Mouse (Mus musculus) T-cell, adult 2 months (primary cell): ENCODE measurements around the gene Cwc25.
"Not testable (repeated sequence)": the region's sequence is repeated elsewhere in the genome, so short reads cannot be mapped to it uniquely, and the experiment has no call there.

Experiments used
- DNase-seq: peaks from one replicate; pipeline ENCODE4 v3.0.0; 2022; ENCODE audit warnings: low spot score

Gene Cwc25

DNA sequence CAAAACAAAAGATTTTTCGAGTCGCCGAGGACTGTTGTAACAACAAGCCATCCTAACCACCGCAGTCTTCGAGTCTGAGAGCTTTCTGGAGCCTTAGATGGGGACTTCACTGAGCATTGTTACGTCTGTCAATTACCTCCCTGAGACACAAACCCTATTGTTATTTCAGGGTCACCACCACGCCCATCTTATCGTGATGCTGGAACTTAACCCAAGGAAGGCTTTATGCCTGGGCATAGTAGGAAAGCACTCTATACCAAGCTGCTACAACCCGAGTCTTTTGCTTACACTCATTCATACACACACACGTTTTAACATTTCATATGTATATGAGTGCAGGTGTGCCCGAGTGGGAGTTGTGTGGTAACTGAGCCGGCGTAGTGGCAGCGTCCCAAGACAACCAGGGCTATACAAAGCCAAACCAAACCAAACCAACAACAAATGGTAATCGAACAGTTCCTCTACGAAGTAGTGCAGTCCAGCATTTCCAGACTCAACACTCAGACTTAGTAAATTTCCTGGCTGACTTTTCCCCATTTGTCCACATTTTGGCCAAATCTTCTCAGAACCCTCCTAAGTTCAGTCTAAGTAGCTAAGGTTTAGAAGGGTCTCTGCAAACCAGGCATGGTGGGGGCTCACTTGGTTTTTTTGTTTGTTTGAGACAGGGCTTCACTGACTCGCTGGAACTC is 9.6 kb upstream of the Cwc25 start, which contains the start of gene 1700001P01Rik:
1700001P01Rik (minus strand) TSS at position 111 of the 689 bp plus-strand sequence.
- DNase-seq: no peak

DNA sequence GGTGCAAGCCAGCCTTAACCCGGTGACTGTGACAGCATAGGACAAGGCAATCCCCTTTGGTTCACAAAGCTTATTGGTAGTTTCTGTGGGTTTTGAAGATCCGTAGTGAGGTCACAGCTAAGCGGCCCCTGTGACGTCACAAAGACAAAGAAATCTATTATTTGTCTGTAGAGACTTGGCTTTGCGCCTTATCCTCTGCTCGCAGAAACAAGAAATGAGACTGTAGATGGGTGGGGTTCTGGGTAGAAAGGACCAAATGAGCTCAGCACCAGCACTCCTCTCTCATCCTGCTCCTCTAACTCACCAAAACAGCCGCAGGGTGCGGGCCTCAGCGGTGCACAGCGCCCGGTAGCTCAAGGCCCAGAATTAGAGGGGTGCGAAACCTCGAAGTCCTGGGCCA is 8.8 kb upstream of the Cwc25 start:
- DNase-seq: no peak

DNA sequence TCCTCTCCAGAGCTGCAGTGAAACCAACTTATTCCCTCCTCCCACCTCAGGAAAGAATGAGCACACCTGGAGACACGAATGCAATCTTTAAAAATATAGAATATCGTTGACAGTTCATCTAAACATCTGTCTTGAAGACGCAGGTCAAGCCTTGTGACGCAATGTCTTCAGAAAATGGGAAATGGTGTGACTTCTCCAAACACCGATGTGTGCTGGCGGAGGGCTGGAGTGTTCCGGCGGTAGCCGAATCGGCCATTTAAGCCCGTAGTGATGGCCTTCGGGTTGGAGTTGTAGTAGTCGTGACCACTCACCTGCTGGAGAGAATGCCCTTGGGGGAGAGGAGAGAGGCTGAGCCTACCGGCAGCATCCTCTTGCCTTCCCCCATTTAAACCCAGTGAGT is 5.1 kb upstream of the Cwc25 start:
- DNase-seq: no peak

DNA sequence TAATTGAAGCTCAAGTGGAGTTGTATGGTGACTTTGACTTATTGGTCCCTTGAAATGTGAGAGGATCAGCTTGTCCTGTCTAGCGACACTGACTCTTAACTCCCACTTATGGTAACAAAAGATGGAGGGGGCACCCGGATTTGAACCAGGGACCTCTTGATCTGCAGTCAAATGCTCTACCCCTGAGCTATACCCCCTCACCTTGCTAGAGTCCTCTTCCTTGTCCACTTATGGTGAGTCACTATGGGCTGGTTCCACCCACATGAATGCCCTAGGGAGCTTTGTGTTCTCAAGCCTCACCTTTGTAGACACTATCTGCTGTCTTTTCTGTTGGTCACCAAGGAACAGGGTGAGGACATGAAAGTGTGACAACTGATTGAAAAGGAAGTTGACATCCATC is 3.3 kb upstream of the Cwc25 start:
- DNase-seq: no peak

DNA sequence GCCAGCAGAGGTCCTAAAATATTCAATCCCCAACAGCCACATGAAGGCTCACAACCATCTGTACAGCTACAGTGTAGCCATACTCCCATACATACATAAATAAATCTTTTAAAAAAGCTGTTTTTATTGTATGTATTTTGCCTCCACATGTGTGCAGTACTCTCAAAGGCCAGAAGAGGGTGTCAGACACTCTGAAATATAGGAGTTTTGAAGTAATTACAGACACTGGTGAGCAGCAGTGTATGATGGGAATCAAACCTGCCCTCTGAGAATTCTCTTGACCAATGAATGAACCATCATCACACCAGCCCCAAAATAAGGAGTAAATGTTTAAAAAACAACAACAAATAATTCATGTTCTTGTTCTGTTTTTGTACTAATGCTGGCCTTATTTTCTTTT is 4.7 kb downstream of the Cwc25 start:
- no peak for DNase-seq

DNA sequence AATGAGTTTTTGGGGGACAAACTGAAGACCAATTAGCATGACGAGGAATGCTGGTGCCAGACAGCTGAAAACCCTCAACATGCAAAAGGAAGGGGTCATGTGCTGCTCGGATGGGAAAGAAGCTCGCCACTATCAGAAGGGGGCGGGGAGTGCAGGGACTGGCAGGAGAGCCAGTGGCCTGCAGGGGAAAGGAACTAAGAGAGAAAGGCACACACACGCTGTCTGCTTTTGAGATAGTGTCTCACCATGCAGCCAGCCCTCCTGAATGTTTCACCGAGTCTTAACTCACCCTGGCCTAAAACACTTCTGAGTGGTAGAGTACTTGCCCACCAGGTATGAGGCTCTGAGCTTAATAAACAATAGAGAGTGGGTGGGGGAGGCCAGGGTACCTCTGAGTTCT is 7.4 kb downstream of the Cwc25 start:
- DNase-seq: no peak

DNA sequence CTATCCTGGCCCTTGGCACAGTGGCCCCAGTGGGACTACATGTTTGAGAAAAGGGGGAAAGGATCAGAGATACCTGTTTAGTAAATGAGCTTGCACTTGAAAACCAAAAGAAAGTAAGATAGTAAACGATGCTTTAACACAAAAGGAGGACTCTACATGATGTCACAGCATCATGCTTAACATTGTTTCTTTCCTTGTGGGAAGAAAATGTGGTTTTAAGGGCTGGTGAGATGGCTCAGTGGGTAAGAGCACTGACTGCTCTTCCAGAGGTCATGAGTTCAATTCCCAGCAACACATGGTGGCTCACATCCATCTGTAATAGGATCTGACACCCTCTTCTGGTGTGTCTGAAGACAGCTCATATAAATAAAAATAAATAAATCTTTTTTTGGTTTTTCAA is 8.2 kb downstream of the Cwc25 start:
- DNase-seq: no peak

DNA sequence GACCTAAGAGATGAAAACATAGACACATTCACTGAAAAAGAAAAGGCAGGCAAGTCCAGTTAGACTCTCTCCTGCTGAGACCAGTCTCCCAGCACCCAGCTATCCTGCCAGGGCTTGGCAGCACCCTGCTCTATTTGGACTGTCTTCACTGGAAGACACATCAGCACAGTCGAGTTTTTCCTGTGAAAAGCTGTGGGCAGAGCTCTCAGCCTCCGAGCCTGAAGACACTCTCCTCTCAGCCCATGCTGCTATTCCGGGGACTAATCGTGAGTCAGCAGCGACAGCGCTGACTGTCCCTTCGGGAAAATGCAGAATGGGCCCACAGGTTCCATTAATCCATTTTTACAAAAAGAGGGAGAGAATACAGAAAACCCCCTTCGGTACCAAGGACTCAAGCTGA is 13.1 kb downstream of the Cwc25 start:
- no peak for DNase-seq

DNA sequence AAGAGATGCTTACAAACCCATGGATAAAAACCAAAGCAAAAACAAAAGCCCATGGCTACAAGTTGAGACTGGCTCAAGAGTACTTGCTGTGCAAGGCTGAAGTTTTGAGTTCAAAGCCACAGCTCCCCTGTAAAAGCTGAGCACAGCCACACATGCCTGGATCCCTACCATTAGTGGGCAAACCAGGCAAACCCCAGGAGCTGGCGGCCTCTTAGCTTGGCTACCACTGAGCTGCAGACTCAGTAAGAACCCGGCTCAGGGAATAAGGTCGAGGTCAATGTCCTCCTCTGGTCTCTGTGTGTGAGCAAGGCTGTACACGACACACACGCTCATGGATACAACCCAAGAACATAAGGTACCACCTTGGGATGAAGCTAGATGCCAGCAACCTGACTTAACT is 17.9 kb downstream of the Cwc25 start:
- DNase-seq: no peak

DNA sequence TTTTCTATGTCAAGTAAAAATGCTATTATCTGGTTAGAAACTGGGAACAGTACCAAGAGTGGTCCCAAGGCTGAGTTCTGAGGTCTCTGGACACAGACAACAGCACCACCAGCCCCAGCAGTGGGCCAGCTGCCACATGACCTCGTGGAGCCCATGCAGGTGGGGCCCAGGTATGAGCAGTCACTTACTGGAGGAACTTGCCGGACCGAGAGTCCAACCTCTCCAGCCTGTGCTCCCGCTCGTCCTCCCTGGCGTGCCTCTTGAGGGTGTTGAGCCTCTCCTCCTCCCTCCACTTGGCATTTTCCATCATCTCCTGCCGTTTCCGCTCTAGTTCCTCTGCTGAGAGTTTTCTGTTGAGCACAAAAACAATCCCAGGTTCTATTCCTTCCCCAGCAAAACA is 18.6 kb downstream of the Cwc25 start:
- no peak for DNase-seq

DNA sequence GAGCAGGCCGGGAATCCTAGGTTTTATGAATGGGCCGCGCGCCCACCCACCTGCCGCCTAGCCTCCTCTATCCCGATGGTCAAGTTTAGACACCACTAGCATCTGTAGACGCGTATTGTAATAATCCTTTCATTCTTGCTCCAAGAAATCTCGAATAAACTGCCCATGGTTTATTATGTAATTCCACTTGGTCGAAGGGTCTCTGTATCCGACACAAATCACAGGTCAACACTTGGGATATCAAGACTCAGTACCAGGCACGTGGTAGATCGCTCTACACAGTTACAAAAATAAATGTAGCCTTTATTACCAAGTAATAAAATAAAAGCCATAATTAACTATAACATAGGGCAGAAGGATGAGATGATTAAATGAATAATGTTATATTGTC is 21.0 kb downstream of the Cwc25 start:
- DNase-seq: no peak

DNA sequence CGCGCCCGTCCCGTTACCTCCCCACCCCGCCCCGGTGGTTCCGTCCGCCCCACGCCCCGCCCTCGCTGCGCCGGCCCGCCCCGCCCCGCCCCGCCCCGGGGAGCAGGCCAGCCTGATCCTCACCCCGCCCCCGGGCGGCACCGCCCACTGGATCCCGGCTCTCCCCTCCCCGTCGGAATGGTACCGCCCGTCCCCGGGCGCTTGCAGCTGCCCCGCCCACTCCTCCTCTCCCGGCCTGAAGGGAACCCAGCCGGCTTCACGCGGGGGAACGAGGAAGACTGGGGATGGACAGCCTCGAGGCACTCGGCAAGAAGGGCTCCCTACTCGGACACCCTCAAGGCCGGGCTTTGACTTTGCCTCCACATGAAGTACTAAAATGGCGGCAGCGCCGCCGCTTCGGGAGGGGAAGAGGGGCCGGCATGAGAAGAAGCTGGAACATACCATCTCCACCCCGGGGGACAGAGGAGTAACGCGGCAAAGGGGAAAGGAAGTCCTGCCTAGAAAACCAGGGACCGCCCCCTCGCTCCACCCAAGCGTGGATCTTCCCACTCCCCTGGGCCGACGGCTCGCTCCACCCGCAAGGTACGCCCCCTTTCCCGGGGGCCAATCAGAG is 21.5 kb downstream of the Cwc25 start:
- DNase-seq: peak; percentile 96

DNA sequence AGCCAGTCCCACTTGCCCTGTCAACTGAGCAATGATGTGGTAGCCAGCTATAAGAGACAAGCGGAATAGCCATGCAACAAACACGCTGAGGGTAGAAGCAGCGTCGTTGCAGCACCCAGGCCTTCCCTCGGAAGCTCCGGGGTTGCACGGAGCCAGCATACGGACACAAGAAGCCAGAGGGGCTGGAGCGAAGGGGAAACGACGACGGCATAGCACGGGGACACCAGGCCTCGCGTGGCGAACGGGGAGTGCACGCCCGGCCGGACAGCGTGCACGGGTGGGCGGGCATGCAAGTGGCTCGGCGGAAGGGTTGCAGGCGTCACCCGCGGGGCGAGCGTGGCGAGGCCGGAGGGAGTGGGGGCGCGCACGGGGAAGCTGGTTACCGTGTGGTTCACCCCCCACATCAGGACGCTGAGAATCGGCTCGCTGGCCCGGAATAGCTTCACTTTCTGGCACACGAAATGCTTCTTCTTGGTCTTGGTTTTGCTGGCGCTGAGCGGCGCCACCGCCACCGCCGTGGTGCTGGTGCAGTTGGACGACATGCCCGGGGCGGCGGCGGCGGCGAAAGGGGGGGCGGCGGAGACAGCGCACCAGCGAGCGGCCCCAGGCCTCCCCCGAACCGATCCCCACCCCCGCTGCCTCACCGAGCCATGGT is 22.2 kb downstream of the Cwc25 start, which contains the start of gene Pip4k2b:
Pip4k2b (minus strand) TSS at position 642 of the 655 bp plus-strand sequence.
- peak; percentile 11 for DNase-seq

DNA sequence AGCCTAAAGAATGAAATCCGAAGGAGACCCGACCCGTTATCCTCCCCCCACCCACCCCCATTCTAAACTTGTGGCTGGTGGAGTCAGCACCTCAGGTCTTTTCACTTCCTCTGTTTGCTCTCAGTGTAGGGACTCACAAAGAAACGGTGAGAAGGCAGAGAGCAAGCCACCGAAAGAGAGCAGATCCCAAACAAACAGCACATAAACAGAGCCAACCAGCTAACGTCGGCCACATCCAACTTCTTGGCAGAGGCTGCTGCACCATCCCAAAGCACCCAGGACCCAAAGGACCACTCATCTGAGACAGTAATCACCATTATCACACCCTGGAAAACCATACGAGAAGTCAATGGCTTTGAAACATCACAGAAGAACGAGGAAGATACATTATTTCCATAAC is 22.9 kb downstream of the Cwc25 start:
- DNase-seq: no peak

DNA sequence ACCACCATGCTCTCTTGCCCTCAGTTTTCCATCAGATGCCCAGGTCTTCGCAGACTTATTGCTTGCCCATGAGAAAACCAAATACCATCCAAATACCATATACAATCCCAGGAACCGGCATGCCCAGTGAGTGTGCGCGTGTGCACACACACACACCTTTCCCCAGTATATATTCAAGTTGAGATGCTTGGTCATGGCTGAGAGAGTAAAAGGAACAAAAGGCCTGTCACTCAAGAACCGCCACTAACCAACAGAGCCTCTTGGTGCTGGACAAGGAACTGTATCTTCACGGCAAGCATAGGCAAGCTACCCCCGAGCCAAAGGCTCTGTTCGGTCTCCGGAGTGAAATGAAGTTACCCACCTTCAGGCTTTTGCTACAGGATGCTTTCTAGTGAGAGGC is 23.8 kb downstream of the Cwc25 start:
- DNase-seq: no peak

DNA sequence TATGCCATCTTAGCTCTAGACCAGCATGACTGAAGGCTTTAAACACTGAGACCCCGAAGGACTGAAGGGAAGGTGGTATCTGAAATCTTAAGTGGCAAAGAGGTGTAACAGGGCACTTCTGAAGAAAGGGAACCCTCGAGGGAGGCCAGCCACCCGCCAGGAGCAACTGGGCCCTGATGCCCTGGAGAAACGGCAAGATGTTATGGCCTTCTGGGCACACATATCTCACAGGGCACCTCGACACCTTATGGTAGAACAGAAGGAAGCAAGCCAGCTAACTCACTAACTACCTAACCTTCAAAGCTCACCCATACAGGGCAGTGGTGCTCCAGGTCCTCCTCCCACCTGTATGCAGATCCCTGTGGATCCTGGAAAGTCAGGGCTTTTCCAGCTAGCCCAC is 24.2 kb downstream of the Cwc25 start:
- no peak for DNase-seq

DNA sequence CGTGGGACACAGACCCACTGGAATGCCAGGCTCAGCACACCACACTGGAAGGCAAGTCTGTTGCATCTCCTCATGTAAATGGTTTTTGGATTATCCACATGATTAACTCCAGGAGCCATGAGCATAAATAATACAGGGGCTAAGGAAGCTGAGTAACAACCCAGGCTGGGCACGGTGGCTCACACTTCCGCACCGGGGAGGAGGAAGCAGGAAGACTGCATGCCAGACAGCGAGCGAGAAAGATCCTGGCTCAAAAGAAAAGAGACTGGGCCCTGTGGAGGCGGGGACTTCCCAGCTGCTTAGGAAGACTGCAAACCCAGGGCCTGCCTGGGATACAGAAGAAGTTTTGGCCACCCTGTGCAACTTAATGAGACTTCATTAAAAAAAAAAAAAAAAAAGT is 26.2 kb downstream of the Cwc25 start:
- peak; percentile 30 for DNase-seq

DNA sequence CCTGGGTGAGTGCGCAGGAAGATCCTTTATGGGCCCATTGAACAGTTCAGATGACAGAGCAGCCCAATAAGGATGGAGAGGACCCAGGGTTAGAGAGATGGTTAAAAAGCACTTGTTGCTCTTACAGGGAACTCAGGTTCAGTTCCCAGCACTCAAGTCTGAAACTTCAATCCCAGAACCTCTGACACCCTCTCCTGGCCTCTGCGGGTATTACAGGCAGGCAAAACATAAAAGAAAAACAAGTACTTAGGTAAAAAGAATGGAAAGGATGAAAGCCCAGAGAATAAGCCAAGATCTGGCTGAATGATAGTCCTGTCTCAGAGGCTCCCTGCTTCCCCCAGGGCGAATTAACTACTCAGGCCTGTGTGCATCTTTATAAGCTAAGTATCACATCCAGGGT is 27.2 kb downstream of the Cwc25 start:
- no peak for DNase-seq

DNA sequence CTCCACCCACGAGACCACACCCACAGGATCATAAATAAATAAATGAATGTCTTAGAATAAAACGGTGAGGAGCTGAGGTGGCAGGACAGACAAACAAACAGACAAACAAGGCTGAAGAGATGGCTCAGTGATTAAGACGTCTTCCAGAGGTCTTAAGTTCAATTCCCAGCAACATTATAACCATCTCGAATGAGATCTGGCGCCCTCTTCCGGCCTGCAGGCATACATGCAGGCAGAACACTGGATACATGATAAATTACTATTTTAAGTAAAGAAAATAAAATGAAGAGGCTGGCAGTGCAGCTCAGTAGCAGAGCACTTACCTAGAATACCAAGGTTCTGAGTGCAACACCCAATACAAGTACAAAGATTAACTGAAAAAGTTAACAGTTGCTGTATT is 27.7 kb downstream of the Cwc25 start:
- peak; percentile 38 for DNase-seq

DNA sequence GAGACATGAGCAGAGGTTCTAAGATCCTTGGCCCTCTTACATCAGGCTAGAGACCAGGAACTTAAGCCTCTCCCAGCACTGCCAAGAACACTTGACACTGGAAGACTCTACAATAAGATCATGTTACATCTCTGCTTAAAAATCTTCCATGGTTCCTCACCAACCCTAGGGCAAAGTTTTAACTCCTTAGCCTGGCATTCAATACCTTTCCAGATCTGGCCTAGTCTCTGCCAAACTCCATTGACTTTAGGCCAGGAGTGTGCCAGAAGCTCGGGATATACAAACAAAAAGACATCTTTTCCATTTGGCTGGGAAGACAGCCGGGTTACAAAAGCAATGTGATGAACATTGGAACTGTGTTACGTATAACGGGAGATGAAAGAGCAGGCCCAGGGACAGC is 28.8 kb downstream of the Cwc25 start:
- DNase-seq: no peak

DNA sequence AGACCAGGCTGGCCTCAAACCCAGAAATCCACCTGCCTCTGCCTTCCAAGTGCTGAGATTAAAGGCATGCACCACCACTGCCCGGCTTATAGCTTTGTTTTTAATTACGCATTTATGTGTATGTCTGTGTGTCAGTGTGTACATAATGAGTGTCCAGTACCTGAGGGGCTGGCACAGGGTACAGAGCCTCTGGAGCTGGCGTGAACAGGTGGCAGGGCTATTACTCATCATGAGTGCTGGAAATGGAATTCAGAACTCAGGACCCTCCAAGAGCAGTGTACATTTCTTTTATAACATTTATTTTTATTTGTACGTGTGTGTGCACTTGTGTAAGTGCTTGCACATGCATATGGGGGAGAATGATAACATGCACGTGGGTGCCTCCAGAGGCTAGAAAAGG is 29.7 kb downstream of the Cwc25 start:
- no peak for DNase-seq

DNA sequence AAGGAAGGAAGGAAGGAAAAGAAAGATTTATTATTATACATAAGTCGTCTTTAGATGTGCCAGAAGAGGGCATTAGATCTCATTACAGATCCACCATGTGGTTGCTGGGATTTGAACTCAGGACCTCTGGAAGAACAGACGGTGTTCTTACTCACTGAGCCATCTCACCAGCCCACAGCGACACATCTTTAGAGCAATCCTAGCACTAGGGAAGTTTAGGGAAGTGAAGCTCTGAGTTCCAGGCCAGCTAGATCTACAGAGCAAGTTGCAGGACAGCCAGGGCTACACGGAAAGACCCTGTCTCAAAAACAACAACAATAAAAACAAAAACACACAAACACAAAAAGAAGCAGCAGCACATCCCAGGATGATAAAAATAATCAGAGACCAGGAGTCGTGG is 31.5 kb downstream of the Cwc25 start:
- not testable (repeated sequence) for DNase-seq

DNA sequence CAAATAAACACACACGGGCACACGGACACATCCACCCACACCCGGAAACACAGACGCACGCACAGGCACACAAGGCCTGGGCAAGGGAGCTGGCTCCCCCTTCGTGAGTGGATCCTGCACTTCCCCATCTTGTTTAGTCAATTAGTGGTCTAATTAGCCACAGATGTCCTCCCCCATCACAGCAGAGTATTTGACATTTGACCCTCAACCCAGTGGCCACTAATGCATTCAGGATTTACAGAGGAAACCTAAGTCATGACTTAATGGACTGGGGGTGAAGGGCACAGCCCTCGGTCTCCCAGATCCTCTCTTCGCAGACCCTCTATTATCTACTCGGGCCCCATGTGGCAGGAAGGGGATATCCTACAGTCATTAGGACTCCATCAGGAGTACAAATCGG is 32.7 kb downstream of the Cwc25 start:
- no peak for DNase-seq

DNA sequence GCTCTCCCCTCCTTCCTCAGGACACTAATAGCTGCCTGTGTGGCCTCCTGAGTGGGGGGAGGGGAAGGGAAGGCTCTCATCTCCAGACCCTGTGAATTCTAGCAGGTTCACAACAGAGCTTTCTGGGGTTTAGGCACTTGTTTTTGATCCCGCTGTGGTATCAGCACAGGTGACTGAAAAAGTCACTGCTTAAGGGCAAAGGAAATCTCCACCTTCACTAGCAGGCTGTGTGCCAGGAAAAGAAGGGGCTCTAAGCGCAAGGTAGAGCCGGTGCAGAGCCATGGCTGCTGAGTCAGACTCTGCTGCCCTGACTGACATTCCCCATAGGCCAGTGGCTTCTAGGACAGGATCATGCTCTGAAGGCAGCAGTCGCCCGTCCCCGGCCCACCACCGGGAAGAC is 37.6 kb downstream of the Cwc25 start:
- peak; percentile 34 for DNase-seq
